Mouse (Mus musculus) myocyte (in vitro differentiated cells): ENCODE results near the gene St6galnac4.
A peak's percentile ranks its signal among the peaks of the same experiment; 100 is the strongest.

ENCODE experiments used
- CEBPB ChIP-seq: IDR thresholded peaks from 2 replicates; pipeline ENCODE4 v1.6.1; 2011; ENCODE audit warnings: mild to moderate bottlenecking, moderate library complexity; ENCODE audit not compliant: poor library complexity, insufficient read depth, severe bottlenecking
- E2F4 ChIP-seq: IDR thresholded peaks from one replicate; pipeline ENCODE4 v1.6.1; 2011; ENCODE audit warnings: mild to moderate bottlenecking, control low read depth, moderate library complexity; ENCODE audit not compliant: insufficient read depth
- MAX ChIP-seq: IDR thresholded peaks from one replicate; pipeline ENCODE4 v1.6.1; 2011; ENCODE audit warnings: low read depth, mild to moderate bottlenecking, control low read depth
- MYOD1 ChIP-seq, 3 experiments: IDR thresholded peaks; one replicate each; pipeline ENCODE4 v1.6.1; 2011; ENCODE audit warnings: control low read depth in 2 of 3, low read depth in 2 of 3, mild to moderate bottlenecking in 2 of 3, moderate library complexity in 1 of 3; ENCODE audit not compliant: insufficient read length in 2 of 3, control insufficient read depth in 1 of 3
- MYOG ChIP-seq, 3 experiments: IDR thresholded peaks; one replicate each; pipeline ENCODE4 v1.6.1; 2011; ENCODE audit warnings: control low read depth in 2 of 3, low read depth in 2 of 3, mild to moderate bottlenecking in 2 of 3; ENCODE audit not compliant: insufficient read length in 2 of 3, control insufficient read depth in 1 of 3, insufficient read depth in 1 of 3
- POLR2A ChIP-seq: IDR thresholded peaks from one replicate; pipeline ENCODE4 v1.6.1; 2011; ENCODE audit warnings: low read depth, mild to moderate bottlenecking, control low read depth, moderate library complexity; ENCODE audit not compliant: insufficient read length
- POLR2AphosphoS2 ChIP-seq: IDR thresholded peaks from one replicate; pipeline ENCODE4 v1.6.1; 2011; ENCODE audit warnings: low read depth, control low read depth; ENCODE audit not compliant: insufficient read length
- TCF12 ChIP-seq: IDR thresholded peaks from one replicate; pipeline ENCODE4 v1.6.1; 2011; ENCODE audit warnings: mild to moderate bottlenecking, control low read depth; ENCODE audit not compliant: poor library complexity, insufficient read depth, severe bottlenecking
- TCF3 ChIP-seq: IDR thresholded peaks from one replicate; pipeline ENCODE4 v1.6.1; 2011; ENCODE audit warnings: low read depth, control low read depth; ENCODE audit not compliant: insufficient read length
- USF1 ChIP-seq: IDR thresholded peaks from one replicate; pipeline ENCODE4 v1.6.1; 2011; ENCODE audit warnings: low read depth, mild to moderate bottlenecking, control low read depth, moderate library complexity

GRCm38 (mm10) chr2:32582830-32583799, 3.8 kb upstream of the St6galnac4 start:
- TF ChIP-seq POLR2A = no peak
- TF ChIP-seq USF1 = no peak
- TF ChIP-seq CEBPB = no peak
- TF ChIP-seq E2F4 = no peak
- TF ChIP-seq MYOD1 (IDR thresholded peaks at IDR 0.05; ENCODE audit: control insufficient read depth in 1 of 3, insufficient read length in 2 of 3, low read depth in 2 of 3) = peak in 2 of 3 experiments; percentile 7 to 14
- TF ChIP-seq TCF12 = no peak
- TF ChIP-seq POLR2AphosphoS2 = no peak
- TF ChIP-seq MAX = no peak
- no peak for TF ChIP-seq TCF3
- TF ChIP-seq MYOG (IDR thresholded peaks at IDR 0.05; ENCODE audit: control insufficient read depth in 1 of 3, insufficient read depth in 1 of 3, insufficient read length in 2 of 3, low read depth in 2 of 3) = no peak
